Mouse (Mus musculus) liver, embryonic 11.5 days (tissue): ENCODE measurements at regions not wholly inside any gene's neighbourhood (a gene's known extent, or its start where the extent isn't known, plus 50 kb on each side); places are given as distances from the start of the nearest gene placed in this dataset.

ENCODE experiments used
- ATAC-seq: fragments of 200-750 bp; cut with Nextera tagmentation; replicated peaks from 2 replicates; pipeline ENCODE4 v1.8.0; 2017; ENCODE audit warnings: moderate number of reproducible peaks, mild to moderate bottlenecking, moderate TSS enrichment, moderate library complexity; ENCODE audit not compliant: low FRiP score
- DNase-seq: peaks from one replicate; pipeline ENCODE4 v3.0.0-alpha.2; 2017; ENCODE audit warnings: low spot score
- H3K27ac ChIP-seq: fragments of 300-500 bp; sonication (generic); 2 replicates; pipeline ENCODE4 v1.5.1; 2014; ENCODE audit warnings: mild to moderate bottlenecking, low read depth, low read length, control low read depth
- H3K27me3 ChIP-seq: fragments of 300-500 bp; sonication (generic); replicated peaks from 2 replicates; pipeline ENCODE4 v1.6.1; 2014; ENCODE audit warnings: low read length, mixed read lengths; ENCODE audit not compliant: control insufficient read depth, insufficient read depth
- H3K36me3 ChIP-seq: fragments of 300-500 bp; sonication (generic); 2 replicates; pipeline ENCODE4 v1.6.1; 2014; ENCODE audit warnings: mild to moderate bottlenecking, low read length, moderate library complexity, mixed read lengths; ENCODE audit not compliant: control insufficient read depth, insufficient read depth
- H3K4me1 ChIP-seq: fragments of 300-500 bp; sonication (generic); replicated peaks from 2 replicates; pipeline ENCODE4 v1.6.1; 2014; ENCODE audit warnings: low read length, mixed read lengths; ENCODE audit not compliant: control insufficient read depth, insufficient read depth
- H3K4me2 ChIP-seq: fragments of 300-500 bp; sonication (generic); 2 replicates; pipeline ENCODE4 v1.6.1; 2014; ENCODE audit warnings: mild to moderate bottlenecking, control low read depth, moderate library complexity
- H3K4me3 ChIP-seq: fragments of 300-500 bp; sonication (generic); 2 replicates; pipeline ENCODE4 v1.5.1; 2014; ENCODE audit warnings: low read depth, low read length, control low read depth
- H3K9ac ChIP-seq: fragments of 300-500 bp; sonication (generic); 2 replicates; pipeline ENCODE4 v1.6.1; 2014; ENCODE audit warnings: low read depth, low read length, control low read depth
- H3K9me3 ChIP-seq: fragments of 300-500 bp; sonication (generic); 2 replicates; pipeline ENCODE4 v1.6.1; 2016; ENCODE audit warnings: low read length, inconsistent platforms, mixed read lengths; ENCODE audit not compliant: control insufficient read depth
- WGBS: fragments of 180-500 bp; shearing (Covaris S2); extraction: QIAGEN DNeasy Blood & Tissue Kit; methylation state at CpG from one replicate; pipeline ENCODE4 v1.1.7; 2014; 5-methylcytosine and 5-hydroxymethylcytosine counted together

- H3K9me3 ChIP-seq: no peaks in the 10 kb centered on the region
- H3K4me3 ChIP-seq: no peak overlapping the region
- 88% methylated on average over 6 of the region's 6 CpGs for WGBS
Measured at GRCm38 (mm10) chr3:66695661-66696253, 285.4 kb upstream of the Rsrc1 start.

GRCm38 (mm10) chr3:66698083-66698482 is 283.1 kb upstream of the Rsrc1 start:
- H3K4me3 ChIP-seq: no peak overlapping the region
- ATAC-seq: no peak
- no peaks in the 10 kb centered on the region for H3K27me3 ChIP-seq
- no peaks in the 10 kb centered on the region for H3K9me3 ChIP-seq
- no peak overlapping the region for H3K9ac ChIP-seq
- WGBS: 67% methylated on average over 5 of the region's 5 CpGs
- H3K27ac ChIP-seq: no peak overlapping the region
- H3K36me3 ChIP-seq: no peaks in the 10 kb centered on the region
- no peaks in the 10 kb centered on the region for H3K4me1 ChIP-seq
- DNase-seq: no peak
- H3K4me2 ChIP-seq: no peak overlapping the region

More at GRCm38 (mm10) chr3:66695661-66696253, 285.4 kb upstream of the Rsrc1 start:
- Histone ChIP-seq H3K27ac (no peak overlapping the region), H3K9ac (no peak overlapping the region), H3K36me3 (no peaks in the 10 kb centered on the region), H3K4me1 (no peaks in the 10 kb centered on the region), H3K27me3 (no peaks in the 10 kb centered on the region), H3K4me2 (no peak overlapping the region)
- ATAC-seq (no peak), DNase-seq (no peak)

- Histone ChIP-seq H3K4me3 (no peak overlapping the region), H3K27ac (no peak overlapping the region), H3K36me3 (no peaks in the 10 kb centered on the region), H3K9me3 (no peaks in the 10 kb centered on the region), H3K4me2 (no peak overlapping the region), H3K9ac (no peak overlapping the region), H3K4me1 (no peaks in the 10 kb centered on the region), H3K27me3 (no peaks in the 10 kb centered on the region)
- no peak for ATAC-seq
- WGBS: 75% methylated on average over 4 of the region's 4 CpGs
- DNase-seq: no peak
Measured at GRCm38 (mm10) chr3:66705766-66706165, 275.4 kb upstream of the Rsrc1 start.

- DNase-seq (no peak), ATAC-seq (no peak)
- H3K27me3 ChIP-seq: no peaks in the 10 kb centered on the region
- no peaks in the 10 kb centered on the region for H3K4me1 ChIP-seq
- no peaks in the 10 kb centered on the region for H3K9me3 ChIP-seq
- WGBS: 58% methylated on average over 1 of the region's 1 CpGs
- H3K9ac ChIP-seq: no peak overlapping the region
- H3K27ac ChIP-seq: no peak overlapping the region
- H3K4me2 ChIP-seq: no peak overlapping the region
- no peak overlapping the region for H3K4me3 ChIP-seq
- no peaks in the 10 kb centered on the region for H3K36me3 ChIP-seq
Measured at GRCm38 (mm10) chr3:66735468-66735867, 245.7 kb upstream of the Rsrc1 start.

DNA sequence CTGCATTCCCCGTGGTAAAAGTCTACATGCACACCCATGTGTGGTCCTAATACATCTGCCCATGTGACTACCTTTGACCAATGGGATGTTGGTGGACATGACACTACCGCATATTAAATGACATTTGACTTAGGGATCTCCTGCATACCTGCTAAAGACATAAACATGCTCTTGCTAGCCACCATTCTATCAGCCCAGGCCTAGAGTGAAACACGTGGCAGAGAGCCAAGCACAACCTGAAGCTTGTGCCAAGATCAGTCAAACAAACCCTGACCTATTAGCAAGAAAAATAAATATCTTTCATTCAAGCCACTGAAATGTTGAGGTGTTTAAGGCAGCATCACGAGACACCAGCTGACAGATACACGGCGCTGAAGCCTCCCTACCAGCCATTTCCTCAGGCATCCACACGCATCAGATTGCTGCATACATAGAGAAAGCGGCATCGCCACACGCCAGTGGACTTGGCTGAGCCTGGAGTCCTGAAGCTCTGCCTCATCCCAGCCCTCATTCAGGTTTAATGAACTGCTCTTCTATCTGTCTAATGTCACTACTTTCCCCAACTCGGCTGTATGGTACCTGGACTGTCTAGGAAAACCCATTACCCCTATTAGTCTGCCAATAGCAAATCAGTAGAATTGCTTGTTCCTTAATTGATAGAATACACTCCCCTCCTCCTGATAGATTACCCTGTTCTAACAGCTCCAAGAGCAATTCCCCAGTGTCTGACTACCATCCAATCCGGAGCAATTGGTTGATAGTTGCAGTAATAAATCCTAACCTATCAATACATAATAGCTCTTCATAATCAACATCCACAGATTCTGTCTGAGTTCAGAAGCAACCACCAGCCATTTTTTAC is 242.8 kb upstream of the Rsrc1 start:
- Histone ChIP-seq H3K36me3 (no peaks in the 10 kb centered on the region), H3K9me3 (no peaks in the 10 kb centered on the region), H3K4me3 (no peak overlapping the region), H3K9ac (no peak overlapping the region), H3K4me1 (no peaks in the 10 kb centered on the region), H3K27ac (no peak overlapping the region), H3K4me2 (no peak overlapping the region), H3K27me3 (no peaks in the 10 kb centered on the region)
- WGBS: 77% methylated on average over 12 of the region's 12 CpGs
- DNase-seq: no peak
- ATAC-seq: no peak

DNA sequence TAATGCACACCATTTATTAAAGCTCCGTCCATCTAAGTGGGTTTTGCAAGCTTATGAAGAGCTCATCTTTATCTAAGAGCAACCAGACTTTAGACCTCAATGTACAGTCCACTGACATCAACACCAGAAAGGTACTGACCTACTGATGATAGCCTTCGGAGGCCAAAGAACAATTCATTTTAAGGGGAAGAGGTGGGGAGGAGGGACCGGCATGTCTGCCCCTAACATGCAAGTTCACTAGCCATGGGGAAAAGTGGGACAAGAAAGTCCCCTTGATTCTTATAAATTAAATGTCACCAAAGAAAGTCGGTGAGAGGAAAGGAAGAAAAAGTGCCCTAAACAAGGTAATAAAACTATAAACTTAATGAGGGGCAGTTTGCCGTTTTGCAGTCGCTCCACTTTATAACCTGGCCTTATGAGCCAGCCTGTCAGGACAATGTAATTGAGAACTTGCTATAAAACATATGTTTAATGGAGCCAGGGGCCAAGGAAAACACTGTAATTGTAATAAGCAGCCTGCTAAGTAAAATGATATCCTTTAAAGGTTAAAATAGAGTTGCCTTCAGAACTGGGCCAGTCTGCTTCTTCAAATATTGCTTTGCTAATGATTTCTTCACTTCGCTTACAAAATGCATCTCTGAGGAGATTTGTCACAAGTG is 241.7 kb upstream of the Rsrc1 start:
- Histone ChIP-seq H3K4me2 (no peak overlapping the region), H3K4me3 (no peak overlapping the region), H3K4me1 (no peaks in the 10 kb centered on the region), H3K27me3 (no peaks in the 10 kb centered on the region), H3K9ac (no peak overlapping the region), H3K36me3 (no peaks in the 10 kb centered on the region), H3K9me3 (no peaks in the 10 kb centered on the region), H3K27ac (no peak overlapping the region)
- no peak for ATAC-seq
- WGBS: 72% methylated on average over 7 of the region's 7 CpGs
- DNase-seq: no peak

- Histone ChIP-seq H3K9me3 (no peaks in the 10 kb centered on the region), H3K4me3 (no peak overlapping the region), H3K27me3 (no peaks in the 10 kb centered on the region), H3K27ac (no peak overlapping the region), H3K4me1 (no peaks in the 10 kb centered on the region), H3K36me3 (no peaks in the 10 kb centered on the region), H3K9ac (no peak overlapping the region), H3K4me2 (no peak overlapping the region)
- no peak for DNase-seq
- WGBS: 75% methylated on average over 11 of the region's 11 CpGs
- ATAC-seq: no peak
Measured at GRCm38 (mm10) chr3:66744133-66744913, 236.9 kb upstream of the Rsrc1 start.

DNA sequence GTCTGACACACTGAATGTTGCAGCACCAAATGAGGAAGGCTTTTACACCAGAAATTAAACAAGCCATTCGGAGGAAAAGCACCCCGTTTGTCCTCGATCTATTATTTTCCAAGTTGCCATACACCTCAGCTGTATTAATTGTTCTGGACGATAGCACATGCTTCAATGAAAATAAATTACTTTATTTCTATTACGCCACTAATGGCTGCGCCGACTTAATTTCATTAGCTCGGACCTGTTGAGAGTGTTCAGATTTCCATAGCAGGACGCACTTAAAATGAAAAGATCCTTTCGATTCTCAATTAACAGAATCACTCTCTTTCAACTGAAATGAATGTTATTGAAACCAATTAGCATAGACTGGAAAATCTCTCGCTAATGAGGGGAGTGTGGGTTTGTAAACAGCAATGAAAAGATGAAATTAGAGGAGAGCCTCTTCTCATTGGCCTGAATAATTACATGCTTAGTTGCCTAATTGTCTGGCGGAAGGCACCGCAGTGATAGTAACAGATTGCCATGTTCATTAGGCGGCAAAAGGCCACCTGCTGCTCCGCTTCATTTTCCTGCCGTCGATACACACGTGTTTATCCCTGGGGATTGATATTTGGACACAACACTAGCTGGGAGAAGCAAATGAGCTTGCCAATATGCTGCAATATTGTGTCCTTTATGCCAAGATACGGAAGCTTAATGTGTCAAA is 234.7 kb upstream of the Rsrc1 start:
- no peak for ATAC-seq
- WGBS: 86% methylated on average over 19 of the region's 19 CpGs

More for the DNA sequence above, 234.7 kb upstream of the Rsrc1 start:
- Histone ChIP-seq H3K4me3 (no peak overlapping the region), H3K27ac (no peak overlapping the region), H3K9me3 (no peaks in the 10 kb centered on the region), H3K4me2 (no peak overlapping the region), H3K36me3 (no peaks in the 10 kb centered on the region), H3K9ac (no peak overlapping the region), H3K27me3 (no peaks in the 10 kb centered on the region), H3K4me1 (no peaks in the 10 kb centered on the region)
- DNase-seq: no peak
